Mouse (Mus musculus) ES-E14 (cell line): Measurements from ENCODE around the gene Rhot1. TPM values are rescaled to one million over a fixed set of nuclear protein-coding genes. Genes with fewer than 3 reads are reported as not detected.

ENCODE experiments used
- DNase-seq: peaks from one replicate; pipeline ENCODE4 v3.0.0-alpha.2; 2013; ENCODE audit warnings: low read depth, low spot score
- H3K27ac ChIP-seq: 2 replicates; pipeline ENCODE4 v1.5.1; 2012; ENCODE audit warnings: low read depth, mild to moderate bottlenecking, low read length, moderate library complexity, mixed read lengths; ENCODE audit not compliant: poor library complexity, insufficient read depth, severe bottlenecking
- H3K36me3 ChIP-seq: 2 replicates; pipeline ENCODE4 v1.6.1; 2012; ENCODE audit warnings: mild to moderate bottlenecking, low read length, moderate library complexity, mixed read lengths; ENCODE audit not compliant: control insufficient read depth, poor library complexity, insufficient read depth, severe bottlenecking
- H3K4me1 ChIP-seq, 2 experiments: fragments of 150-350 bp in 1 of 2; sonication (generic) in 1 of 2; 2 replicates each; pipeline ENCODE4 v1.6.1; 2012; ENCODE audit warnings: low read length in 2 of 2, mild to moderate bottlenecking in 1 of 2, mixed read lengths in 1 of 2; ENCODE audit not compliant: control insufficient read depth in 2 of 2, insufficient read depth in 2 of 2, poor library complexity in 1 of 2
- H3K4me3 ChIP-seq, 2 experiments: fragments of 150-350 bp in 1 of 2; sonication (generic) in 1 of 2; 2 replicates each; pipeline ENCODE4 v1.5.1; 2012; ENCODE audit warnings: low read length in 2 of 2, low read depth in 1 of 2, mild to moderate bottlenecking in 1 of 2, mixed read lengths in 1 of 2; ENCODE audit not compliant: insufficient read depth in 1 of 2, poor library complexity in 1 of 2, severe bottlenecking in 1 of 2
- H3K9ac ChIP-seq: 2 replicates; pipeline ENCODE4 v1.6.1; 2012; ENCODE audit warnings: low read depth, mild to moderate bottlenecking, low read length, mixed read lengths; ENCODE audit not compliant: poor library complexity, insufficient read depth, severe bottlenecking
- H3K9me3 ChIP-seq: fragments of 150-350 bp; sonication (generic); 2 replicates; pipeline ENCODE4 v1.6.1; 2012; ENCODE audit warnings: low read depth, mild to moderate bottlenecking, low read length; ENCODE audit not compliant: control insufficient read depth, insufficient read depth
- CHD2 ChIP-seq: IDR thresholded peaks from 2 replicates; pipeline ENCODE4 v1.6.1; 2014; ENCODE audit warnings: mild to moderate bottlenecking, low read depth, low read length, inconsistent platforms
- HCFC1 ChIP-seq: IDR thresholded peaks from 2 replicates; pipeline ENCODE4 v1.6.1; 2012; ENCODE audit warnings: low read length, inconsistent platforms, borderline replicate concordance; ENCODE audit not compliant: insufficient read depth
- MAFK ChIP-seq: IDR thresholded peaks from 2 replicates; pipeline ENCODE4 v1.6.1; 2014; ENCODE audit warnings: mild to moderate bottlenecking, low read depth, low read length, inconsistent platforms; ENCODE audit not compliant: insufficient read depth
- ZC3H11A ChIP-seq: IDR thresholded peaks from 2 replicates; pipeline ENCODE4 v1.6.1; 2012; ENCODE audit warnings: low read depth, mild to moderate bottlenecking, inconsistent platforms, low read length, borderline replicate concordance
- ZNF384 ChIP-seq: IDR thresholded peaks from 2 replicates; pipeline ENCODE4 v1.6.1; 2012; ENCODE audit warnings: low read depth, low read length, inconsistent platforms
- in situ Hi-C, 2 experiments: fragments of 600-800 bp; cut with MboI; formaldehyde crosslinking; loops; one replicate each; pipeline ENCODE4 v1.15.1; 2025; ENCODE audit warnings: low sequenced_read_pairs in 2 of 2, inconsistent platforms in 1 of 2; ENCODE audit not compliant: unreplicated experiment in 2 of 2
- total RNA-seq: library from RNA; depleted of rRNA; stranded (reverse); fragments of 300-350 nt; gene quantifications from 2 replicates; pipeline ENCODE4 v1.2.3, GENCODE M21; 2012

Gene Rhot1
- total RNA-seq, 1 experiment: 38.8 TPM

DNA sequence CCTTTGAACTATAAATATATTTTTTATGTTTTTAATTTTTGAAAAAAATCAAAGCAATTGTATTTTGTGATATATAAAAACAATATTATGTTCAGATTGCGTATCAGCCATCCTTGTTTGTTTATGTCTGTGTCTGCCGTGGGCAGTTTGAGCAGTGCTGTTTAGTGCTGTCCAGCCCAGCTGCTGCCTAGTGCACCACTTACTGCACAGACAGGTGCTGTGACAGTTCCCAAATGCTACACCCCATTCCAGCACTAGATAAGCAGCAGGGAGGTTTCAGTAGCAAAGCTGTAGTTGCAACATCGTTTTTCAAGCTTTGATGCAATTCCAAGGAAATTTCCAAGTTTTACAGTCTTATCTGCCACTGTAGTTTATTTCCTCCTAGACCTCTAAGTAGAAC, 28.5 kb downstream of the Rhot1 start:
- in situ Hi-C loops: no loop called here
- H3K4me3 ChIP-seq: no peak overlapping the region
- no peak for DNase-seq
- no peak for TF ChIP-seq MAFK
- TF ChIP-seq CHD2: no peak
- TF ChIP-seq HCFC1: no peak
- TF ChIP-seq ZC3H11A: no peak
- H3K4me1 ChIP-seq: no peaks in the 10 kb centered on the region
- no peak overlapping the region for H3K9ac ChIP-seq
- peaks cover 4% of the 10 kb centered on the region for H3K36me3 ChIP-seq
- H3K27ac ChIP-seq: no peak overlapping the region
- H3K9me3 ChIP-seq: no peaks in the 10 kb centered on the region

DNA sequence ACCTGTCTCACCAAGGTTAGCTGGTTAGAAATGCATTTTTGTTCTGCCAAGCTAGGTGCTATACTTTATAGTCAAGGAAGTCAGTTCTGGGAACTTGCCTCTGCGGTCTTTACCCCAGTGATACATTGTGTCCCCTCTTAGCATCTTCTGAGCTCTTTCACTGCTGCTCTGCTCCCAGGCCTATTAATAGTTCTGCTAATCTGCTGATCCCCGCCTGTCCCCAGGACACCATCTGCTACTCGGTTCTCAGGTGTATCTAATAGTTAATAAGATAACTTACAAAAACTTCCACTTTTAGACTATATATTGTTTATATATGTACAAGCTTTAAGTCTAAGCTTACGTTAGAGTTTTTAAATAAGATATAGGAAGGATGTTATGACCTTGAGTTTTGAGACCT, 29.5 kb downstream of the Rhot1 start:
- Histone ChIP-seq H3K4me3 (no peak overlapping the region), H3K9me3 (no peaks in the 10 kb centered on the region), H3K9ac (no peak overlapping the region), H3K4me1 (no peaks in the 10 kb centered on the region), H3K27ac (no peak overlapping the region), H3K36me3 (peaks cover 7% of the 10 kb centered on the region)
- no peak for DNase-seq
- in situ Hi-C loops: no loop called here
- TF ChIP-seq HCFC1: no peak
- no peak for TF ChIP-seq ZNF384
- TF ChIP-seq ZC3H11A: no peak
- no peak for TF ChIP-seq MAFK
- no peak for TF ChIP-seq CHD2

GRCm38 (mm10) chr11:80247026-80247425, 38.2 kb downstream of the Rhot1 start:
- H3K9me3 ChIP-seq: no peaks in the 10 kb centered on the region
- no peak overlapping the region for H3K4me3 ChIP-seq
- no peak overlapping the region for H3K9ac ChIP-seq
- in situ Hi-C loops: no loop called here
- TF ChIP-seq MAFK: no peak
- no peak for TF ChIP-seq ZC3H11A
- TF ChIP-seq CHD2: no peak
- no peak for TF ChIP-seq HCFC1
- TF ChIP-seq ZNF384: no peak
- H3K4me1 ChIP-seq: no peaks in the 10 kb centered on the region
- no peak for DNase-seq
- no peak overlapping the region for H3K27ac ChIP-seq
- peaks cover 20% of the 10 kb centered on the region for H3K36me3 ChIP-seq

DNA sequence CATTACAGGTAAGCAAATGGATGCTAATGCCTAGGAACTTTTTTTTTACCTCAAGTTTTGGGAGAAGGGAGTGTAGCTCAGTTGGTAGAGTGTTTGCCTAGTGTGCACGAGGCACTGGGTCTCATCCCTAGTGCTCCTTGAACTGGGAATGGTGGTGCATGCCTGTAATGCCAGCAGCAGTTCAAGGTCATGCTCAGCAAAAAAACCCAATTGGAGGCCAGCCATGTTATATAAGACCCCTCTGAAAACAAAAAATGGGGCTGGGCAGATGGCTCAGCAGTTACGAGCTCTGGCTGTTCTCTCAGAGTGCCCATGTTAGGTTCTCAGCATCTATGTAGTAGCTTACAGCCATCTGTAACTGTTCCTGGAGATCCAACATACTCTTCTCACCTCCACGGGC, 39.7 kb downstream of the Rhot1 start:
- no peaks in the 10 kb centered on the region for H3K4me1 ChIP-seq
- no peaks in the 10 kb centered on the region for H3K9me3 ChIP-seq
- H3K4me3 ChIP-seq: no peak overlapping the region
- no peak for DNase-seq
- in situ Hi-C loops: no loop called here
- H3K36me3 ChIP-seq: peaks cover 15% of the 10 kb centered on the region
- no peak overlapping the region for H3K27ac ChIP-seq
- no peak overlapping the region for H3K9ac ChIP-seq
- TF ChIP-seq HCFC1 (no peak), ZNF384 (no peak), MAFK (no peak), ZC3H11A (no peak), CHD2 (no peak)

- in situ Hi-C loops: no loop called here
- DNase-seq: no peak
These were observed 55.3 kb downstream of the Rhot1 start for GRCm38 (mm10) chr11:80264137-80264536.

More at GRCm38 (mm10) chr11:80264137-80264536, 55.3 kb downstream of the Rhot1 start:
- Histone ChIP-seq H3K4me3 (no peak overlapping the region), H3K9me3 (no peaks in the 10 kb centered on the region), H3K36me3 (peaks cover 9% of the 10 kb centered on the region), H3K27ac (no peak overlapping the region), H3K9ac (no peak overlapping the region), H3K4me1 (no peaks in the 10 kb centered on the region)
- TF ChIP-seq MAFK (no peak), CHD2 (no peak), HCFC1 (no peak), ZC3H11A (no peak), ZNF384 (no peak)
